Mouse (Mus musculus) liver, postnatal 0 days (tissue): ENCODE results near the gene Grid1. TPM values are rescaled to one million over a fixed set of nuclear protein-coding genes. Genes with fewer than 3 reads are reported as not detected.

Experiments used
- ATAC-seq: fragments of 200-750 bp; cut with Nextera tagmentation; 2 replicates; pipeline ENCODE4 v1.8.0; 2017; ENCODE audit warnings: mild to moderate bottlenecking, moderate library complexity
- DNase-seq: peaks from one replicate; pipeline ENCODE4 v3.0.0-alpha.2; 2016
- H3K27ac ChIP-seq: fragments of 300-500 bp; sonication (generic); 2 replicates; pipeline ENCODE4 v1.5.1; 2014; ENCODE audit warnings: antibody characterized with exemption, moderate library complexity, mild to moderate bottlenecking, low read depth
- H3K27me3 ChIP-seq: fragments of 300-500 bp; sonication (generic); 2 replicates; pipeline ENCODE4 v1.6.1; 2014; ENCODE audit warnings: low read length, control low read depth, mixed read lengths; ENCODE audit not compliant: insufficient read depth
- H3K36me3 ChIP-seq: fragments of 300-500 bp; sonication (generic); replicated peaks from 2 replicates; pipeline ENCODE4 v1.6.1; 2014; ENCODE audit warnings: mild to moderate bottlenecking, control low read depth, low read length, moderate library complexity, mixed read lengths; ENCODE audit not compliant: insufficient read depth
- H3K4me1 ChIP-seq: fragments of 300-500 bp; sonication (generic); 2 replicates; pipeline ENCODE4 v1.6.1; 2014; ENCODE audit warnings: antibody characterized with exemption, mild to moderate bottlenecking, control low read depth; ENCODE audit not compliant: insufficient read depth
- H3K4me2 ChIP-seq: fragments of 300-500 bp; sonication (generic); 2 replicates; pipeline ENCODE4 v1.6.1; 2014; ENCODE audit warnings: low read depth, mild to moderate bottlenecking, low read length, moderate library complexity, mixed read lengths
- H3K4me3 ChIP-seq: fragments of 300-500 bp; sonication (generic); 2 replicates; pipeline ENCODE4 v1.5.1; 2014; ENCODE audit warnings: low read depth, low read length
- H3K9ac ChIP-seq: fragments of 300-500 bp; sonication (generic); replicated peaks from 2 replicates; pipeline ENCODE4 v1.6.1; 2014; ENCODE audit warnings: mild to moderate bottlenecking, moderate library complexity
- H3K9me3 ChIP-seq: fragments of 300-500 bp; sonication (generic); 2 replicates; pipeline ENCODE4 v1.6.1; 2016; ENCODE audit warnings: mild to moderate bottlenecking, control low read depth, low read length, mixed read lengths
- CTCF ChIP-seq: sonication (generic); IDR thresholded peaks from 2 replicates; pipeline ENCODE4 v1.5.1; 2016; ENCODE audit warnings: antibody characterized with exemption, low read depth
- EP300 ChIP-seq: IDR thresholded peaks from 2 replicates; pipeline ENCODE4 v1.6.1; 2016; ENCODE audit warnings: antibody characterized with exemption, low read depth, mild to moderate bottlenecking
- WGBS: fragments of 180-500 bp; shearing (Covaris S2); extraction: QIAGEN DNeasy Blood & Tissue Kit; methylation state at CpG from one replicate; pipeline ENCODE4 v1.1.7; 2014; ENCODE audit not compliant: insufficient replicate concordance; 5-methylcytosine and 5-hydroxymethylcytosine counted together
- polyA plus RNA-seq: library from polyadenylated mRNA; unstranded; fragments of >200 nt; fragmentation: Nextera tagmentation; extraction: Ambion mirVana; gene quantifications from 2 replicates; pipeline ENCODE4 v1.2.1, GENCODE M21; 2015

The Grid1 gene
- polyA plus RNA-seq, 1 experiment from 2014 or later: not detected

DNA sequence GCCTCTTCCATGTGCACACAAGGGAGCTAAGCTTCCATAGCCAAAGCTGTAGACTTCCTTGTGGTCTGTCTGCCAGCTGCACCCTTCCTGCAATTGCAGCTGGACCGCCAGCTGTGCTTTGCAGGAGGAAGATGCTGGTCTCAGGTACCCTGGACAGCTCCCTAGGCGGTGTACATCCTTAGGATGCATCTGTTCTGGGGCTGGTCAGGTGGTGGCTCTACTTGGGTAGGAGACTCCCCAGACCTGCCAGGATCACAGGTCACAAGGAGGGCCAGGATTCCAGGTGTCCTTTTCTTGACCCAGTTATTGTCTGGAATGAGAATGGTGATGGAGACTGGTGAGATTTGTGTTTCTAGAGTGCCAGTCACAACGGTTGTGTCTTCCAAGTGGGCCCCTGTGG, 3.6 kb upstream of the Grid1 start:
- TF ChIP-seq CTCF: no peak
- Histone ChIP-seq H3K4me2 (no peak overlapping the region), H3K9ac (no peak overlapping the region), H3K27ac (no peak overlapping the region), H3K27me3 (peaks cover 53% of the 10 kb centered on the region), H3K9me3 (no peaks in the 10 kb centered on the region), H3K36me3 (no peaks in the 10 kb centered on the region), H3K4me3 (no peak overlapping the region), H3K4me1 (no peaks in the 10 kb centered on the region)
- no peak for ATAC-seq
- WGBS: 39% methylated on average over 3 of the region's 3 CpGs
- DNase-seq: peak; percentile 16

DNA sequence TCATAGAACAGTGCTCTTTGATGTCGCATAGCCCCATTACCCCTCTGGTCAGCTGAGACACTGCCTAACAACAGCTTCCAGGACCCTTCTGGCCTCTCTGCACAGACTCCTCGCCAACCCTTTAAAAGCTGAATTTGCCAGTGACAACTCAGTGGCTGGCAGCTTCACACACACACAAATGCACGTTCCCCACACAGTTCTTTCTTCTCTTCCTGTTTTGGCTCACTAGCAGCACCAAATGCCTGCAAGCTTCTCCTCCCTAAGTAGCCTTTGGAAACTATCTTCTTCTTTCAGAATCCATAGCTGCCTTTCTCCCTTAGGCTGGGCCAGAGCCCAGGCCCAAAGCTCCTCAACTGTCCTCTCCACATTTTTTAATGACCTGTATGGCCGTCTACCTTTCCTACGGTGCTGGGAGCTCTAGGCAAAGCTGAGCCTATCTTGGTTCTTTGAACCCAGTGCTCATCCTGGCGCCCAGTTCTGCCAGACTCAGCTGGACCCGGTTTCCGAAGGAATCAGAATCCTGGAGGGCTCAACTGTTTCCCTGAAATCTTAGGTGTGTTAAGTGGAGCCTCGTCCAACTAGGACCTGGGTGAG, 1.4 kb upstream of the Grid1 start:
- WGBS: 9% methylated on average over 9 of the region's 9 CpGs
- Histone ChIP-seq H3K4me1 (no peaks in the 10 kb centered on the region), H3K27me3 (peaks cover 75% of the 10 kb centered on the region), H3K9ac (no peak overlapping the region), H3K27ac (no peak overlapping the region), H3K4me2 (no peak overlapping the region), H3K9me3 (no peaks in the 10 kb centered on the region), H3K4me3 (no peak overlapping the region), H3K36me3 (no peaks in the 10 kb centered on the region)
- TF ChIP-seq EP300 (no peak), CTCF (no peak)
- ATAC-seq (no peak), DNase-seq (no peak)

DNA sequence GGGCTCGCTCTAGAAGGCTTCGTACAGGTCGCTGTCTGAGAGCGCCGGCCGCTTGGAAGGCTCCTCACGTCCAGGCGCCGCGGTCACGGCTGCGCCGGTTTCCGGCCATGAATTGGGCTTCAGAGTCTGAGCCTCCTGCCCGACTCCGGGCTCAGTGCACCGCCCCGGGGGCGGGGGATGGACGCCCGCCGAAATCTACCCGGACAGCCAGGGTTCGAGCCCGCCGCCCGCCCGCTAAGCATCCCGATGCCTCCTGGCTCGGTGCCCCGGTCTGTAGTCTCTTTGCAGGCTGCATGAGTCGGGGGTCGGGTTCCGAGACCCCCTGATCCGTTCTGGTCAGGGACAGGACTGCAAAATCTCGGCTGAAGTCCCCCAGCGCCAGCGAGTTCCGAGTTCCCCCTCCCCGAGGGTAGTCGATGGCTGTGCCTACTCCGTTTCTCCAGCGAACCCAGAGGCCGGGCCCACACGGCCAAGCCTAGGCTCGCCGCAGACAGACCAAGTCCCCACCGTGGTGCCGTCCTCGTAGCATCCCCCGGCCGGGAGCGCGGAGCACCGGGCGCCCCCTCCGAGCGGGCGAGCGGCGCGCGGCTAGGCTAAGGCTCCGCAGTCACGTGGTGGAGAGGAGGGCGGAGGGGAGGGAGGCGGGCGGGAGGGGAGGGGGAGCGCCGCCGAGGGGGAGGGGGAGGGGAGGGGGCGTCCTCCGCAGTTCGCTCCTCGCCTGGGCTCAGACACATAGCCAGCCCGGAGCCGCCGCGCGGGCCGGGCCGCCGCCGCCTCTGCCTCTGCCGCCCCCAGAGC, 588 bp upstream of the Grid1 start:
- ATAC-seq: no peak
- Histone ChIP-seq H3K9ac (no peak overlapping the region), H3K9me3 (no peaks in the 10 kb centered on the region), H3K4me2 (peak overlapping the region; percentile 64), H3K4me3 (peak overlapping the region; percentile 35), H3K27me3 (peaks cover 79% of the 10 kb centered on the region), H3K4me1 (no peaks in the 10 kb centered on the region), H3K27ac (no peak overlapping the region), H3K36me3 (no peaks in the 10 kb centered on the region)
- WGBS: 2% methylated on average over 58 of the region's 85 CpGs
- no peak for TF ChIP-seq CTCF
- no peak for TF ChIP-seq EP300
- DNase-seq: peak; percentile 17

DNA sequence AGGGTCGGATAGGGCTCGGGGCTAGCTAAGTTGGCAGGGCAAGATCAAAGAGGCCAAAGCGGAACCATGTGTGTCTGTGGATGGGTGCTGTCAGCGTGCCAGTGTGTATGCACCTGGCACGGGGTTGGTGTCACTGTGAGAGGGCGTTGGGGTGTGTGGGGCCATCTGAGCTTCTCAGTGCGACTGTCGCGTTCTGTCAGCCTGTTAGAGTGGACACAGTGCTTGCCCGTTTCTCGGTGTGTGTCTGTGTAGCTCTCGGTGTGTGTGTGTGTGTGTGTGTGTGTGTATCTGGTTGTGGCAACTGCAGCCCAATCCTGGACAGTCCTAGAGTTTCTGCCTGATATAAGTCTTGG, 721 bp downstream of the Grid1 start:
- H3K4me3 ChIP-seq: peak overlapping the region; percentile 35; the same call in 1 of the 2 replicates
- DNase-seq (no peak), ATAC-seq (no peak)
- no peak overlapping the region for H3K27ac ChIP-seq
- H3K9ac ChIP-seq: no peak overlapping the region
- WGBS: 3% methylated on average over 12 of the region's 12 CpGs
- peak overlapping the region; percentile 64; the same call in 1 of the 2 replicates for H3K4me2 ChIP-seq
- H3K36me3 ChIP-seq: no peaks in the 10 kb centered on the region
- no peaks in the 10 kb centered on the region for H3K9me3 ChIP-seq
- TF ChIP-seq EP300 (no peak), CTCF (no peak)
- H3K4me1 ChIP-seq: no peaks in the 10 kb centered on the region
- H3K27me3 ChIP-seq: peaks cover 79% of the 10 kb centered on the region

DNA sequence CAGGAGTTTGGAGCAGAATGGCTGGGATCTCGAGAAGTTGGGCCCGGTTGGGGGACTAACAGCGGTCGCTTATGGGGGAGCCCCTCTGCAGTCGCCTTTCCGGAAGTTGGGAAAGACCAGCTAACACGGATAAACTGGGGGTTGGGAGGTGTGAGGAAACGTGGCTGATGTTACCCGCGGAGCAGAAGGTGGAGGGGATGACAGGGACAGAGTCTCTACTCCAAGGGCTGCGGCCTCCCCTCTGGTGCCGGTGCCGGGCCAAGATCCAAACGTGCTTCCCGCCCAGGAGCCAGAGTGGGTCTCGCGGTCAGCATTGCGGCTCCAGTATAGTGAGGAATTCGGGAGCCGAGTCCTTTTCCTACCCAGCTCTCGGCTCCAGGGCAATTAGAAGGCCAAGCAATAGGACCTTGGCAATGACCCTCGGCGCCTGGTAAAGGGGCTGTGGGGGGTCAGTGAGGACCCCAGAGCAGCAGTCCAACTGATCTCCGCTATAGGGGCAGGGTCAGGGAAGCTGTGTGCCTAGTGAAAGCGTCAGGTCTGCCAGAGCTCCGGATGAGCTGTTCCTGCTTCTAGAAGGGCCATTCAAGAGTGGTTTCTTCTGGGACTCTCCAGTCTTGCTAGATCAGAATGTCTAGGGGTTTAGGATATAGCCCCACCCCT, 1.4 kb downstream of the Grid1 start:
- DNase-seq (no peak), ATAC-seq (no peak)
- H3K27me3 ChIP-seq: peaks cover 74% of the 10 kb centered on the region
- H3K9ac ChIP-seq: no peak overlapping the region
- H3K36me3 ChIP-seq: no peaks in the 10 kb centered on the region
- H3K4me1 ChIP-seq: no peaks in the 10 kb centered on the region
- no peak overlapping the region for H3K4me3 ChIP-seq
- 0 out of 2 replicates have a peak overlapping the region, but pooled peaks have one; percentile 13 for H3K4me2 ChIP-seq
- H3K27ac ChIP-seq: no peak overlapping the region
- TF ChIP-seq EP300 (no peak), CTCF (no peak)
- 3% methylated on average over 26 of the region's 26 CpGs for WGBS
- H3K9me3 ChIP-seq: no peaks in the 10 kb centered on the region

DNA sequence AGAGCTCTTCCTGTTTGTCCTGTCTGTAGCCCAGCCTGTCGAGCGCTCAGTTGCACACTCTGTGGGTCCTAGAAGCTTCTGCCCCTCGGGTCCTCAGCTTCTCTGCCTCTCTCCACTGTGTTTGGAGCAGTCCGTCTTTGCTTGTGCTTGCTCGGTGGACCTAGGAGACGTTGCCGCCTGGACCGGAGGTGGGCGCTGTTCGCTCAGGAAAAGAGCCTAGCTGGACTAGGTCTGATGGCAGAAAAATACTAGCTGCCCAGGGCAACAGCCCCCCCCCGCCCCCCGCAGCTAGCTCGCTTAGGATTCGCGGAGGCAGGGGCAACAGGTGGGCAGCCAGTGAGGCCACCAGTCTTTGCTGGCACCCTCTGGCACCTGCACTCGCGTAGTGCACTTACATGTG, 3.2 kb downstream of the Grid1 start:
- 4% methylated on average over 17 of the region's 17 CpGs for WGBS
- H3K27ac ChIP-seq: no peak overlapping the region
- no peaks in the 10 kb centered on the region for H3K4me1 ChIP-seq
- H3K4me2 ChIP-seq: no peak overlapping the region
- H3K36me3 ChIP-seq: no peaks in the 10 kb centered on the region
- DNase-seq (no peak), ATAC-seq (no peak)
- no peak overlapping the region for H3K9ac ChIP-seq
- no peaks in the 10 kb centered on the region for H3K9me3 ChIP-seq
- peaks cover 59% of the 10 kb centered on the region for H3K27me3 ChIP-seq
- no peak overlapping the region for H3K4me3 ChIP-seq
- TF ChIP-seq EP300 (no peak), CTCF (peak; percentile 42)
